Mouse (Mus musculus) testis, postnatal 10 days (tissue): ENCODE measurements around the gene Nckap5.
"Not testable (repeated sequence)": the region's sequence is repeated elsewhere in the genome, so short reads cannot be mapped to it uniquely, and the experiment has no call there.

Source experiments
- DNase-seq: peaks from one replicate; pipeline ENCODE4 v3.0.0; 2021; ENCODE audit warnings: low spot score

The Nckap5 gene

DNA sequence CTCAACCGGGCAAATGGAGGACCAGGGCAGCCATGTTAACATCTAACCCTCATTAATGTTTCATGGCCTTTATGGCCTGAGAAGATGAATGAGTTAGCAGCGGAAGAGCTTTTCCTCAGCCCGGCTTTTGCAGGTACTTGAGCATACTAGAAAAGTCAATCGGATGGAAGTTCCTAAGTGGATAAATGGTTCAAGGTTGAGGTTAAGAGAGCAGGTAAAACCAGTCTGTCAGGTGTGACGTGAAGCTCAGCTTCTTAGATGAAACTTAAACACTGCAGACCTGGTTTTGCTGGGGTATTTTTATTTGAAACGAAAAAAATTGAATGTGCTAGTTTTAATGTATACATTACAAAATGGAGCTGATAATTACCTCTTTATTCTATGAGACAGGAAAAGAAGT, 671.3 kb downstream of the Nckap5 start:
- DNase-seq: no peak

DNA sequence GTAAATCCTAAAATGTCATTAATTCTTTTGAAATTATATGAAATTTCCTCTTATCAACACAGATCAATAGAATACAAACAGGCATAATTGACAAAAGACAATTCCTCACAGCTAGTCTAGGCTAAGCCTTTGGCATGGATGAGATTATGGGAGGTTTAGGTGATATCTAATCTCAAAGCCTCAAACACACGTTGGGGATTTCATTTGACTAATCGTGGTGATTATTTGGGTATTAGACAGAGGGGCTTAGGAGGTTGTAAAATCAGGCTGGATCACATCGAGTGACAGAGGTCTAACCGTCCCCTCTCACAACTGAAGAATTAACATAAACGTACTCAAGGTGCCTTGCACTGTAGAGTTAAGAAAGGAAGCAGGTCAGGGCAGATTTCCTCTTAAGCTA, 674.8 kb downstream of the Nckap5 start:
- DNase-seq: no peak

DNA sequence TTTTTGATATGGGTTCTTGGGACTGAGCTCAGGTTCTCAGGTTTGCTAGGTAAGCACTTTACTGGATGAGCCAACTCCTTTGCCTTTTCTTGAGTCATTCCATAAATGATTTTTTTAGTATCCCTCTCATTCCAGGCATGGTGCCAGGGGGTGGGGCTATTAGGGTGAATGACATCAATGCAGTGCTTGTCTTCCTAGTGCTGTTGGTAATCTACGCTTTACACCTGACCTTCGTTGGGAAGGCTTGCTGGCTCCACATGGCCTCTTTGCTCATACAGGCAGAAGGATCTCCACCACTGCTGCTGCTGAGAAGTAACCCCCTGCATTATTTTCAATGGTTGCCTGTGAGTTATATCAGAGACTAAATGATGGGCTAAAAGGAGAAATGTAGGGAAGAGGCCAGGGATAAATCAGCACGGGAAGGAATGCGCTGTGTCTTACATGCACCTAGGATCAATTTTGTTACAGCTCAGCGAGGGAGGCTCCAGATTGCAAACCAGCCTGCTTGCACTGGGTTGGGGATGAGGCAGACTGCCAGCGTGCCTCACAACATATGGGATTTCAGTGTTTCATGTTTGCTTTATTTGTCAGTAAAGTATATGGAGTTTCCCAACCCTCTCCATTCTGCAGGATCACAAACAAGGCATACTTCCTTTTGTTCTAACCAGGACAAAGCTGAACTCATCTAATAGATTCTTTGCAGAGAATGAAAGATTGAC, 676.9 kb downstream of the Nckap5 start:
- DNase-seq: peak; percentile 57

DNA sequence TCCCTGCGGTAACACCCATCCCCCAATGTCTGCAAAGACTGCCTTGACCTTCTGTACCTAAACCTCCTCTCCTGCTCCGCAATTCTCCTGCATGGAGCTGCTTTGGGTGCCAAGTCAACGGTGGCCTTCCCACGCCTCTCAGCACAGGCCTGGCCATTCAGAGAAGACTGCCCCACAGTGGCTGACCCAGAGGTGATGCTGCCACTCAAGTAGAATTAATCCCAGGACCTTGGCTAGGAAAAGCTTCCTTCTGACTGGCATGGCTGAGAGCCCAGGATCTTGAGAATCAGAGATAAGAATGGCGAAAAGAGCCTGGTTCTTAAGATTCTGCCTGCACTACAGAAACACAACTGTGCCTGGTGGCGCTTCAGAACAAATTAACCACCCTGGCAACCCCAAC, 678.4 kb downstream of the Nckap5 start:
- DNase-seq: no peak

DNA sequence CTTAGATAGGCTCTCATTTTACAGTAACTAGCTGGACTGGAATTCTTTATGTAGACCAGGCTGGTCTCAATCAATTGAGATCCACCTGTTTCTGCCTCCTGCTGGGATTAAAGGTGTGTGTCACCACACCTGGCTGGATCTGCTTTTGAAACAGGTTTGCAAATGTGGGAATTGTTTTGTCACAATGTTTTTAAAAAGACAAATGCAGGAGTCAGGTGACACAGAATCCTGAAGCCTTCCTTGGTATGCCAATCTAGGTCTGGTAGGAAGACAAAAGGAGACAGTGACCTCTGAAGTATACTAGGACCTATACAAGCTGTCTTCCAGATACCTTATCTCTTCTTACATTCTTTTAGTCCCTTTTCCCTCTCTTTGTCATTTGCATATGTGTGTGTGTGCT, 680.6 kb downstream of the Nckap5 start:
- no peak for DNase-seq

DNA sequence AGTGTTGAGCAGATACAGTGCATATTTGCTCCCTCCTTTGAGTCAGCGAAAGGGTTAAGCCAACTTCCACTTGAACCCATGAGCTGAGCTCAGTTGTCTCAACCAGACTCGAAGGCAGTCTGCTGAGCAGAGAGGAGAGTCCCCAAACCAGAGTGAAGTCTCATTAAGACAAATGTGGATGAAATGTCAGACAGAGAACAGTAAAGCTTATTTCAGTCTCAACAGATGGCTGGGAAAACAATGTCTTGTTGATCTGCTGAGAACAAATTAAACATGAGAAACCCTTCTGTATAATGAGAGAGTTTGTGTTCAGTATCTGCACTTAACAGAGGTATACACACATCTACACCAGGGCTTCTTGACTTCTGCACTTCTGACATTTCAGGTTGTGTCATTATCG, 694.9 kb downstream of the Nckap5 start:
- no peak for DNase-seq

DNA sequence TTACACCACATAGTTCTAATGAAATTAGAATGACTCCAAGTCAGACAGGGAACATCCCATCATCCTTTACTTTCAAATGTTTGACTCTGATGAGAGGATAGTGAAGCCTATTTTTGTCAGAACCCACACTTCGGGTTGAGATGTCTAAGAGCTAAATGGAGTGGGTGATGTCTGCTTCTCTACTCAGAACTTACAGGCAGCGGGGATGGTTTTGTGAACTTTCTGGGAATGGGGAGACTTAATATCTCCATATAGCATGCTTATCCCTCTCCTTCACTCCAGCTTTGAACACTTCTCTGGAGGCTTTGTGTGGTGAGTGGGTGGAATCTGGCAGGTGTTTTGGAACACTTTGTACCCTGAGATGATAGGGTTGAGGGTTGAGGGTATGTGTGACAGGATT, 698.3 kb downstream of the Nckap5 start:
- DNase-seq: no peak

DNA sequence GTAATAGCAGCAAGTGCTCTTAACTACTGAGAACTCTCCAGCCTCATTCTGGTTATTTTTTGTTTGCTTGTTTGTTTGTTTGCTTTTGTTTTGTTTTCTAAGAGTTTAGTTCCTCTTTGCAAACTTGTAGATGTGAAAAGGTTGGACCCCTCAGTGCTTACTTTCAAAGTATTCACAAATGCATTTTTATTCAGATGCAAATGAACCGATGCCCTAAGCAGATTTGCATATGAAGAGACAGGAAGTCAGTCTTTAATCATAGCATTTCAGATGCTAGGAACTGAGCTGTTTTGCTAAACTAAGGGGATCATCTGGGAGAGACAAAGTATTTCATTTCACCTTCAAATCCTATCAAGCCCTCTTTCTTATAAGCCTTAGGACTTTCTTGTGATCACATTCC, 701.5 kb downstream of the Nckap5 start:
- no peak for DNase-seq

DNA sequence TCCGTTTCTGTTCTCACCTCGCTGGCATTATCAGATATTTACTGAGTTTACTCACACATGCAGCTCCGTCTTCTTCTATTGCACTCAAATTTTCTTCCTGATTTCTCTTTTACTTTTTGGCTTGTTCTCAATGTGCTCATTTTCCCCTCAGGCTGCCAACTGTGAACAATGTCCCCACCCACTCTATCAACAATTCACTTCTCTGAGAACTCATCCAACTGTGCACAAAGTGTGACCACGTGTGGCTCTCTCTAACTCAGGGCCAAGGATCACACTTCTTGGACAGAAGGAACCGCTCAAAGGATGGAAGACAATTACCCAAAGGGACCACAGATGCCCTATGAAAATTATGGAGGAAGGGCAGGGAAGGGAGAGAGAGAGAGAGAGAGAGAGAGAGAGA, 707.5 kb downstream of the Nckap5 start:
- no peak for DNase-seq

DNA sequence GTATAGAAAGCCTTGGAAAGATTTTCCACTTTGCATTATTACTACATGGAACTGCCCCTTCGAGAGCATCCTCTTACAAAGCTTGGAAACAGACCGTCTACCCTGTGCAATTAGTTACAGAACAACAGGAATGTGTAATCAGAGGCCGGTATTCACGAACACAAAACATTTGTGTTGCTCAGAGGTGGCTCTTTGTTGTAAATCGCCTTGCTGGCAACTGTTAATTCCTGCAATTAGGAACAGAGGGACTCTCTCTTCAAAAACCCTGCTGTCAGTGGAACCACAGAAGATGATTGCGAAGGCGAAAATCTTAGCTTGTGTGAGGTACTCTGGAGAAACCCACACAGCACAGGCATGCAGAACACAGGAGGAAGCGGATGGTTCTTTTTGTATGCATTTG, 710.1 kb downstream of the Nckap5 start:
- DNase-seq: no peak

DNA sequence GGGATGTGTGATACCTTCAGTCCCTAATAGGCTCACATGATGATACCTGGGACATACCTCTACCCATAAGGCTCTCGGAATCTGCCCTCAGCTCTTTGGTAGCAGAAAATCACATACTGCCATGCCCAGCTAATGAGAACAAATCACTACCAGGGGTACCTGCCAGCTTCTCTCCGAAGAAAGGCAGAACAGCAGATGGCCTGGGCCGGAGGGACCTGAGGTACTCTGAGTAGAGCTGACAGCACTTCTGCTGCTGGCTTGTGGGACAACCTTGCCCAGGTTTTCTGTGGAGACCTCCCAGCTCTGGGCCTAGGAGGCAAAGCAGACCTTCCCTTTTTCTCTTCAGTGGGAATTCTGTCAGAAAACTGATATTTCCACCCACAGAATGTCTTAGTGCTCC, 714.6 kb downstream of the Nckap5 start:
- DNase-seq: no peak

DNA sequence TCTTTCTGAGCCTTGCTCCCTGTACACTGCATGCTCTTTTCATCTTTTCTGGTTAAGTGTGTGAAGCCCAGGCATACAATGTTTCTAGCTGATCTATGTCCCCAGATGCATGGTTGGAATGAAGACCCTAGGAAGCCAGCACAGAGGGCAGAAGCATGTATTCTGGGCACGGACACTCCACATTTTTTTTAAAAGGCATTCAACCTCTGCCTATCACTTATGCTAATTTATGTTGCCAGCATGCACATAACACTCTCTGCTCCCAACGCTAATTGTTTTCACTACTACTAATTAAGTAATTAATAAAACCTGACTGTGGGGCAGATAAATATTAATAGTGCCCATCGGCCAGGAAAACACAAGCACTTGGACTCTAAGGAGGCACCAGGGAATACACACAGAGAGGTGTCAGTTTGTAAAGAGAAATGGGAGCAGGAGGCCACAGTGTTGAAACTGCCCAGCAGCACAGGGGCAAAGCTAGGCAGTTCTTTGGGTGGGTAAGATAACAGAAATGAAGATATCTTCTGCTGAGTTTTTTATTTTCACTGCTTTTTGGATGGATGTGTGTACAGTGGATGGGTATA, 724.8 kb downstream of the Nckap5 start:
- no peak for DNase-seq

DNA sequence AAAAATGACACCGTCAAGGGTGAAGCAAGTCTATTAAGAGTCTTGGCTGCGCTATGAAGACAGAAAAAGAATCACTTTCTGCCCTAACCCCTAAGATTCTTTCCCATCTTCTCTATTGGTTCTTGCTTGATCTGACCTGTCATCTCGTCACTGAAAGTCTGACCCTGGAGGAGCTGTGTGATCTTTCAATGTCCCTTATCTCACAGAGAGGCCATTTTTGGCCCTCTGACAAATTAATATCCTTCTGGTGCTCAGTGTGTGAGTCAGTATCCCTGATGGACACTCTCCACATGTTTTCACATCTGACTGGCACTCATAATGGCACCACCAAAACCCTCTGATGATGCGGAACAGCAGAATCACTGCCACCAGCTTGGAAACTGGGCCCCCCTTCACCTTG, 736.3 kb downstream of the Nckap5 start:
- DNase-seq: no peak

DNA sequence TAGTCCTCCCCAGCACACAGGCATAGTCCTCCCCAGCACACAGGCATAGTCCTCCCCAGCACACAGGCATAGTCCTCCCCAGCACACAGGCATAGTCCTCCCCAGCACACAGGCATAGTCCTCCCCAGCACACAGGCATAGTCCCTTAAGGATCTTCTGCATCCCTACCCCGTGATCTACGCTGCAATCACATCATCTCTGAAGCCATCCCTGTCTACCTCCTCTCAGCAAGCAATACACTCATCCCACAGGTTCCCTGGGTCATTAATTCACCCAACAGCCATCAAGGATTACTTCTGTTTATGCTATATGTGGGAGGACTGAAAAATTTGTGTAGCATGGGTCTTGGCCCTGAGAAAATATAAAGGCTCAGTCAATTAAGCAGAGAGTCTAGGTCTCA, 738.6 kb downstream of the Nckap5 start:
- not testable (repeated sequence) for DNase-seq

DNA sequence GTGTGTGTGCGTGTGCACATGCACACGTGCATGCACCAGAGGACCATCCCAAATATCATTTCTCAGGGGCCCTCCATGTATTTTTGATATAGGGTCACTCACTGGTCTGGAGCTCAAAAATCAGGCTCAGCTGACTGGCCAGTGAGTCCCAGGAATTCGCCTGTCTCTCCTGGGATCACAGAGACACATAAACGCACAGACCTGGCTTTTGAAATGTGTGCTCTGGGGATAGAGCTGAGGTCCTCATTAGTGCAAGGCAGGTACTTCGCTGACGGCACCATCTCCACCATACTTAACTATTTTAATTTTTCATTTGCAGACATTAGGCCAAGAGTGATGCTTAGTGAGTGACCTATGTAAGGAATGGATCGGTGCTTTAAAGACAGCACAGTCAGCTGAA, 743.4 kb downstream of the Nckap5 start:
- DNase-seq: no peak

DNA sequence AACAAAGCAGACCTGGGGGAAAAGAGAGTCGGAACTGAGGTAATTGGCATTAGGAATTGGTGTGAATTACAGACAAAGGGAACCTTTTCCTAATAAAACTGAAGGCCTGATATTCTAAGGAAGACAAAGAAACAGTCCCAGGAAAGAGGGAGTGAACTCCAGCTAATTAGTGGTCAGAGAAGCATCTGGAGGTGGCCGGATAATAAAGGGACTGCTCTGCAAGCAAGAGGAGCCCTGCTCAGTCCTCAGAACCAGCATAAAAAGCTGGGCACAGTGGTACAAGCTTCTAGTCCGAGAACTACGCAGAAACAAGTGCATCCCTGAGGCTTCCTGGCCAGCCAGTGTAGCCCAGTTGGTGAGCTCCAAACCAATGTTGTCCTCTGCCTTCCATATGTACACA, 754.3 kb downstream of the Nckap5 start:
- no peak for DNase-seq

DNA sequence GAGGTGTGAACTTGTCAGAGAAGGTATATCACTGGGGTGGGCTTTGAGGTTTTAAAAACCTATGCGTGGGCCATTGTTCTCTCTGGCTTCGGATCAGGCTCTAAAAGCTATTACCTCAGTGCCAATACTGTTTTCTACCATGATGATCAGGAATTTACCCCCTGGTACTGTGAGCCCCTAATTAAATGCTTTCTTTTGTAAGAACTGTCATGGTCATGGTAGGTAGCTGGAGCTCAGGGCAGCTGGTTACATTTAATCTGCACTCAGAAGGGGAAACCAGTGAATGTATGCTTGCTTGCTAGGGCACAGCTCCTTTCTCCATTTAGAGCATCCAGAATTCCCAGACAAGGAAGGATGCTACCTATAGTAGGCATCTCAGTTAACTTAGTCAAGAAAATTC, 759.7 kb downstream of the Nckap5 start:
- no peak for DNase-seq

DNA sequence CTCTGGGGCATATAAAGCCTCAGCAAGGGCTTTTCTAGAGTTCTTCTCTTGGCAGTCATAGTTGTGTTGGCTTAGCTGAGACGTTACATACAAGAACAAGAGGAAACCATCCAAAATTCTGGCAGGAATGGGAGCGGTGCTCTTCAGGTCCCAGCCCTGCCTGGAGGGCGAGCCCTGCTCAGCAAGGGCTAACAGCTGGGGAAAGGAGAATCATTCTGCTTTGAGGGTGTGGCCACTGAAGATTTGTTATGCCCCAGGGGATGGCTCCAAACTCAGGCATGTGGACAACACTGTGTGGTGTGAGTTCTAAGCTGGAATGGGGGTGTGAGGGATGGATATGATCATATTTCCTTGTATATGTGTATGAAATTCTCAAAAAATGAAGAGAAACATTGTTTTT, 779.1 kb downstream of the Nckap5 start:
- no peak for DNase-seq

DNA sequence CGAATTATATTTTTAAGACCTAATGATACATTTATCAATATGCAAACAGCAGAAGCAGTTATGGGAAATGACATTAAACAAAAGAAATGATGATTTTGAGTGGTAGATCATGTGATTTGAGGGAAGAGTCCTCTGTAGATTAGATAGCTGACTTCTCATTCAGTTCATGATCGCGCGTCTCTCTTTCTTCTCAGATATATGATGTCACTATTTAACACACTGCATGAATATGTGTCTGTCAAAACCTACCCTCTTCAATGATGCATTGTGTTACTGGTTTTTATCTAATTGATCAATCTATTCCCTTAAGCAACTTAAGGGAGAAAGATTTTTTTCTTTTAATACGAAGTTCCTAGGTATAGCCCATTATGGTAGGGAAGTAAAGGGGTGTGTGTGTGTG, 787.7 kb downstream of the Nckap5 start:
- DNase-seq: no peak

DNA sequence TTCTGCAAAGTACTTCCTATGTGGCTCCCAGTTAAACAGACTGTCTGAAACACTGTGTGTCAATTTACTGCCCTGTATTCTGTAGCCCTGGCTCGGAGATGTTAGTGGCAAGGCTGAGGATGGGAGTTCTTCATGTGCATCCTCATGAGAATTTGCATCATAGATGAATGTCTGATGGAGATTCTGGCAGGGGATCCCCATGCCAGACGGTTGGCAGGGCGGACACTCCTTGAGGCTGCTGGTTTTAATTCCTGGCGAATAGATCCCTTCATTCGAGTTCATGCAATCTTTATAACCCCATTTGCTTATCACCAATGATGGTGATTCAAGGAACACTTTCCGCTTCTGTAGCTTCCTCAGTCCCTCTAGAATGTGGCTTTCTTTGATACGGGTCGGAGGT, 803.1 kb downstream of the Nckap5 start:
- no peak for DNase-seq

DNA sequence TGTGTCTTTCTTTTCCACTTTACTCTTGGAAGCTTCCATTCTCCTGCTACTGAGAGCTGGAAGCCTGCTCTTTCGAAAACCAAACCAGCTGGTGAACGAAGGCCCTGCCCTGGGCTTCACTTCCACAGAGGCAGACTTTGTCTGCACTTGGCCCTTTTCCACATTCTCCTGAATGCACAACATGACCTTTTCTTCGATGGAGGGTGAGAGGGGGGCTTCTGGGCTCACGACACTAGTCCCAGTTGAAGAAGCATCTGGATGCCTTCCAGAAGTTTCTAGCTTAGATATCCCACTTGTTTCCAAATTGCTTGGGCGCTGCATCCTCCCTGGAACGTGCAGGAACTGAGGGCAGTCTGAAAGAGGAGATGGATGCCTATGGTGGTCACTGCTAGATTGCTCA, 806.1 kb downstream of the Nckap5 start:
- DNase-seq: no peak

DNA sequence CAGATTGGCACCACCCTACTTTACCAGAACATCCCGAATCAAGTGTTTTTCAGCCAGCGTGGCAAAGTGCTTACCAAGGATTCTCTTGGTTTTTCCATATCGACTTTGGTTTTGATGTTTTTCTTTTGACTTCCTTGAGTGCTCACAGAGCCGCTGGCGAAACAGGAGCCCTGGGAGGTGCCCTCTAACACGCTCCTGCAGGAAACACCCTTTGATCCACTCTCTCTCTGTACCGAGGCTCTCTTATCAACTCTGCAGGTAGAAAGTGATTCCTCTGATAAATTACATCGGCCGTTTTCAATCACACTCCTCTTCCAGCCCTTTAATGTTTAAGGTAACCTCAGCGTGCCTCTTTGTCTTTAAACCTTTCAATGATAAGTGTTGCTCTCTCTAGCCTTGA, 807.6 kb downstream of the Nckap5 start:
- DNase-seq: no peak

DNA sequence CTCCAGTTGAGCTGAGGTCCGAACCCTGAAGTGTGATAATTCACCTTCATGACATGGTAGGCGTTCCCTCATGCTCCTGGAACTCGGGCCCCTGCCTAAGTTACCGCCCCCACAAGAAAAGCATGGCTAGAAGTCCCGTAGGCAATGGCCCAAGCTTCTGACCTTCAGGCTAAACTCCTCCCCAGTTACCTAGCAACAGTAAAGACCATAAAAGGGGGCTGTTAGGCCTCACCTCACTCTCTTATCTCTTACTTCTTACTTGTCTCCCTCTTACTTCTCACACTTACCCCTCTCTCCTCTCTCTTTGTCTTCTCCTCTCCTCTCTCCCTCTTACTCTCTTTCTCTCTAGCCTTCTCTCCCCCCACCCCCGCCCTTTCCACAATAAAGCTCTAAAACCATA, 811.9 kb downstream of the Nckap5 start:
- not testable (repeated sequence) for DNase-seq

DNA sequence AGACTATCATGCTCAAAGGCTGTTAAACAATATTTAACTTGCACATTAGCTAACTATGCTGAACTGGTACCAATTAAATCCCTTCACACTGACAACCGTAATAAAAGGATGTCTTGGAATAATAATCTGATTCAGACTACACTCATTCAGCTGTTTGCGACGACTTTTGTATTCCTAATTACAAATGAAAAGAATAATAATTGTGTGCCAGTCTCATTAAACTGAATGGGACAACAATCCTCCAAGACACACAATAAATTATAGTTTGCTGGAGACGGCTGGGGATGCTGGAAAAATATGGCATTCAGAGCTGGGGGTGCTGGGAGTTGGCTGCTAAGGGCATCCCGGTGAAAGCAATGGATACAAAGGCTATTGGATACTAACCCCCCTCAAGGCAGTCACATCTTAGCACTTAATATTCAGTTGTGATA, 818.9 kb downstream of the Nckap5 start:
- no peak for DNase-seq
